Mouse (Mus musculus) neural tube, embryonic 10.5 days (tissue): ENCODE measurements around the gene Klf4.
A peak's percentile ranks its signal among the peaks of the same experiment; 100 is the strongest.

Experiments used
- DNase-seq: peaks from one replicate; pipeline ENCODE4 v3.0.0-alpha.2; 2017; ENCODE audit warnings: low spot score; ENCODE audit errors: extremely low spot score

The Klf4 gene

DNA sequence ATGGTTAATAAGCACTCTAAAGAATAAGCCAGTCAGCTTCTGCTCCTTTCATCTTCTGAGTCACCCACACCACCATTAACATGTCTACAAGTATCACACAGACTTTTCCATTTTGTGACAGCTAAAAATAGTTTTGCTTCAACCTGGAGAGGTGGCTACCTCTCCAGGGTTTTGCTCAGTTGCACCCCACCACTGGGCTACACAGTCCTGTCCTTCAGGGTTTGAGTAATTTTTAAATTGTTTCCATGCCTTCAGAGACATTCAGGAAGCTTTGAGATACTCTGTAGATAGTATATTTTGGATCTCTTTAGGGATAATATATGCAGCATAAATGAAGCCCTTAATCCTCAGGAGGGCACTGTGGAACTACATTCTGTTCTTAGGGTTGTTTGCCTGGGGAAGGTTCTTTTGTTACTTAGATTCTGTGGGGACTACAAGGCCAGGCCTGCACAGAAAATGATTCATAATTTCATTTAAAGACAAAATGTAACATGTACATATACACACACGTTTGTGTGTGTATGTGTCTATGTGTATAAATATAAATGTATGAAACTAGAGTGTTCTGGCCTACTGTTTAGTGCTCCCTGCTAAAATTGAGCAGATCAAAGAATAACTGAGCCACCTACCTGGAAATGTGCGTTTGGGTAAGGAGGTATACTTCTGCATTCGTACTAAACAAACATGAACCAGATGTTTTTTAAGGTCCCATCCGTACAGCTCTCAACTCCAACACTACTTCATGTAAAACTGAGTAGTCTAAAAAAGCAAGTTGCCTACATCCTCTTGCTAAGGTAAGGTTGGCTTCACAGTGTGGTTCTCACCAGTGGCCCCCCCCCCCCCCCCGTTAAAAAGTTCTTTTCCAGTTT lies 5.8 kb downstream of the Klf4 start:
- DNase-seq = no peak

DNA sequence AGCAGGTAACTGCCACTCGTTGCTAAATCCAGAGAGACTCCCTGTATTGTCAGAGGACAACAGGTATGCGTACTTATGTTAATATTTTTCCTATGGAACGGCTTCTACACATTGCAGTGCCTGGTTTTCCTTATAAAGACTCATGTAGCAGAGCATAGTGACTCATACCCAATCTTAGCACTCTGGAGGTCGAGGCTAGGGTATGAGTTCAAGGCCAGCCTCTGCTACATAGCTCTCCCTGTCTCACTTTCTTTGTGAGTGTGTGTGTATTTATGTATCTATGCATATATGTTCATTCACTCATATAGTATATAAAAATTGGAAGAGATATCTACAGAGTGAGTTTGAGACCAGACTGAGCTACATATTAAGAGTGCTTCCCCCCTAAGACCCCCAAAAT lies 8.3 kb downstream of the Klf4 start:
- no peak for DNase-seq

DNA sequence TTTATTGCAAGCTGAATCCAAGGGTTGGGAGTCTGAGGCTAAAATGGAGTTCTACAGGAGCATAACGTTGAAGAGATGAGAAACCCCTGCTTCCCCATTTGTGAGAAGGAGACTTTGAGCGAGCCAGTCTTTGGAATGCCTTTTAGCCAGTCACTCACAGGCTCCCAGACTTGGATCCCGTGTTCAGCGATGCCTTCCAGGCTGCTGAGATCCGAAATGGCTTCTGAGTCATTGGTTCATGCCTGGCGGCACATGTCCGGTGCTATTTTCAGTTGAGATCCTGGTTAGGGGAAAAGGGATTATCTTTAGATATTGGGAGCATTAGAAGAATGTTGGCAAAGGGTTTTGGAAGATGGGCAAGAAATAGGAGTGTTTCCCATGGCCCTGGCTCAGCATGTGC lies 14.8 kb downstream of the Klf4 start:
- no peak for DNase-seq

DNA sequence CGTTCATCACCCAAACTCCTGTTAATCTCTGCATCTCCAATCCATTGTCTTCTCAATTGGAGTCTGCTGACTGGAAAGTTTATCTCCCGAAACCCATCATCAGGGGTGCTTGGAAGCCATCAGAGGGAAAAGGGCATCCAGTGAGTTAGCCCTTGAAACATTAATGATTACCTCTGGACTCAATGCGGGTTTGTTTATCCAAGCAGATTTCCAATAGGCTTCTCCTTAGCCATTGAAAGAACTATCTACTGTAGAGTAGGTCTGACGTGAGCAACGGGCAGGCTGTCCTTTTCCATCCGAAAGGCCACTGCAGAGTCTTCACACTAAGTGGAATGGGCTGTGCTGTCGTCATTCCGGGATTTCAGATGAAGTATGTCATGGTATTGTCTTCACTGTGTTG lies 16.2 kb downstream of the Klf4 start:
- no peak for DNase-seq

DNA sequence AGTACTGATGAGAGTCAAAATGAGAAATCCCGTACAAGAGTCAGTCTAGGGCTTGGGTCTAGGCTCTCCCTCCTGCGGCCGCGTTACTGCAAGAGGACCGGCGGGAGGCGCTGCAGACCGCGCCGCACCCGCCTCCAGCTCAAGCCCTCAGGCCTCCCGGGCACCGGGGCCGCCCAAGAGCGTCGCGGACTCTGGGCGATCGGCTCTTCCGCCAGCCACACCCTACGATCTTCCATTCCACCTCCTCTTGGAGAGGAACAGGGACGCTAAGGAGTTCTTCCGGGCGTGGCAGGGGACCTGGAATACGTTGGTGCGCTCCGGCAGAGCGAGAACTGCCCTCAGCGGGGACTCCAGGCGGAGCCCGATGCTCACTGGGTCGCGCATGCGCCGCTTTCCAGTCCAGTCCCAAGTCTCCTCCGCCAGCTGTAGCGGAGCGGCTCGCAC lies 17.5 kb downstream of the Klf4 start:
- peak; percentile 85 for DNase-seq

DNA sequence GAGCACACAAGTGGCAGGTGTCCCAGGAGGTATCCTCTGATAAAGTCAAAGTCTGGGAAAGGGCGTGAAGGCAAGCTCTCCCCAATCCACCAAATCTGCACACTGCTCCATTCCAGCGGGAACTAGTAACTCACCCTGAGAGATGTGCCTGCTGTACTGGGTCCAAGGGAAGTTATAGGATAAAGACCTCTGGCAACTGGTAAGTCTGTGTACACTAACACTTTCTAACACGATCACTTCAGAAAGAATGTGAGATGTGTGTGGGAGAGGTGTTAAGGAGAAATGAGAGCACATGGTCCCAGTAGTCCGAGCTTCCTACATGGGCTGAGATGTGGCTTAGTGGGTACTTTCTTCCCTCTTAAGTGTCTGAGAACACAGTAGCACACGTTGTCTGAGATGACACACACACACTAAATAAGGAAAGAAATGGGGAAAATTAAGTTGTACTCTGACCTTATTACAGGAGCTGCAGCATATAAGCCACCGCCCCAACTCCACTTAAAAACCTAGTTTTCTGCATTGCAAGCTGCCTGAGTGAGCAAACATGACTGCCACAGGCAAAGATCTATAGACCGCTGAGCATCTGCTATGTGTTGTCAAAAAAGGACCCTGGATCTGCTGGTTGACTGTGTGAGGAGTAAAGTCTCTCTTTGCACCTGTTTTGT lies 18.5 kb downstream of the Klf4 start:
- no peak for DNase-seq

DNA sequence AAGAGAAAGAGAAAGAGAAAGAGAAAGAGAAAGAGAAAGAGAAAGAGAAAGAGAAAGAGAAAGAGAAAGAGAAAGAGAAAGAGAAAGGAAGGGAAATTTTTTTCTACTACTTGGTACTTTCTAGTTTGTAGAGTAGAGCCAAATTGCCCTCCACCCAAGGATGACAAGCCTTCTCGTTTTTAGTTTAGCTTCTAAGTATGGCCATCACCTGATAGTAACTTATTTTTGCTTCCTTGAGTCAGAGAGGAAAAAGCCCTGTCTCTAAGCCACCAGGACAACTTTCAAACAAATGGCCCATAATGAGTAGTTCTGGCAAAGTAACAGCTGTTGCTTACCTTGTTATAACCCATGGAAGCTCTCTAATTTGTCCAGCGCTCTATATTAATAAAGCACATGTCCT lies 20.9 kb downstream of the Klf4 start:
- DNase-seq = no peak

DNA sequence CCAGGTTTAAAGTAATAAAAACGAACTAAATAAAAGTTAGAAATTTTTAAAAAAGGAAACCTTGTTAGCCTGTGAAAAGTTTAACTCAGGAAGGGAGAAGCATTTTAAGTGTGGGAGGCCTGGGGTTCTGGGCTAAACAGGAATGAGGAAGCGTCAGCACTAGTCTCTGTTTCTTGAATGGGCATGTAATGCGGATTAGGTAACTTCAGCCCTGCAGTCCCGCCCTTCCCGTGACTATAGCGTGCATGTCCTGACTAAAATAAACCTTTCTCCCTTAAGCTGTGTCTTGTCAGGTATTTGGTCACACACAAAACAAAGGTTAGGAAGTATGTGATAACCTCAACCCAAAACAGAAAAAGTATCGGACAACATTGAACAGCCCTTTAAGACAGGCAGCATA lies 23.6 kb downstream of the Klf4 start:
- DNase-seq = no peak

DNA sequence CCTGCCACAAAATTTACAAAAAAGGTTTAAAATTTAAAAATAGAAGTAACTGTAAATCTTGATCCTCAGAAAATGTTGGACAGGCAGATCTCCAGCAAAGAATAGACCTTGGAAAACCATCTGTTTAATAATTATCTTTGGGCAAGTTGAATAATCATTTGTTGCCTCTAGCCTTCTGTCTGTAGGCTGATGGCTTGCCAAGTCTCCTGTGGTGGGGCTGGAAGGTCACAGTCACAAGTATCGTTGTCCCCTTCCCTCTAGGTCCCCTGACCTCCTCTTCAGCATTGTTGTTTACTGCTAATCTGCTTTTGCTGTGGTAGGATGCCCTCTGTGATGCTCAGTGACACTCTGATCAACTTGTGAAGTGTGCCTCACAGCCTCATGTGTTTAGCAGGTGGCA lies 33.6 kb downstream of the Klf4 start:
- DNase-seq = no peak

DNA sequence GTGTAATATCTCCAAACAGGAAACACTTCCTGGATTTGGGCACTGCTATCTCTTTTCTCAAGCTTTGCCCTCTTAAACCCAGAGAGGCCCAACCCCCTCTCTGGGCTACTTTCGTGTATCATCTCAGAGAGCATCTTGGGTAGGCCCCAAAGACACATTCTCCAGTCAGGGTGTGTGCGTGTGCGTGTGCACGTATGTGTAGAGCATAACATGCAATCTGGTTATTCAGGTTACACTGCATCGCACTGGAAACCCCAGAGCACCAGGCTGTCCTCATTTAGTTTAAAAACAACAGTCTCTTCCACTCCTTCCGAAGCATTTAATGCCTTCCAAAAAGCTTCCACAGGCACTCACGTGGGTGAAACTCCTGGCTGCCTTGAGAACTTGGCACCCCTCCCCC lies 35.9 kb downstream of the Klf4 start:
- DNase-seq = no peak

DNA sequence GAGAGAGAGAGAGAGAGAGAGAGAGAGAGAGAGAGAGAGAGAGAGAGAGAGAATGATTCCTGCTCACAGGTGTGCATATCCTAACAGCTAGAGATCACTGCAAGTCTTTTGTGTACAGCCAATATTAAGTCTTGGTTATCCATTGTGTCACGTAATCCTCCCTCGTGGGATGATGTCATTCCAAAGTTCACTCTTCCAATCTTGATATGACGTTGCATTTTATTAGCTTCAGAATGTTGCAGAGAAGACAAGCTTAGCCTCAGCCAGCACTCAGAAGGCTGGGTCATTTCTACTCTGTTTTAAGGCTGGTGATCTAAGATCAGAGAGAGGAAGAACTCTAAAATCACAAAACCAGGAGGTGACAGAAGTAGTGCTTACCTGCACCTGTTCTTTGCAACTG lies 39.0 kb downstream of the Klf4 start:
- no peak for DNase-seq

DNA sequence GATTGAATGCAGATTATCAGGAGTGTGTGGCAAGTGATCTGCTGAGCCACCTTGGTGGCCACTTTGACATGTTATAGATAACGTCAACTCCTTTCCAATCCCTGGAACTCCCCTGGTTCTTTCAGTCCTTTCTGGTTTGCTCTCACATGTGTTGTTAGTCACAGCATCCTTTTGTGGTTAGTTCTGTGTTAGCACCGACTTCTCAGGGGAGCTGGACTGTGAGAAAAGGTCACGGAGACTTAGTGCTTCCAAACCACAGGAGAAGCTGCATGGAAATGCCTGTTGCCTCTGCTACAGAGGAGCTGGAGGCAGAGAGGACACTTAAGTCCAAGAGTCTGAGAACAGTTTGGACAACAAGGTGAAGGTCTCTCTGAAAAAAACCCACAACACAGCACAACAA lies 42.9 kb downstream of the Klf4 start:
- DNase-seq = no peak

DNA sequence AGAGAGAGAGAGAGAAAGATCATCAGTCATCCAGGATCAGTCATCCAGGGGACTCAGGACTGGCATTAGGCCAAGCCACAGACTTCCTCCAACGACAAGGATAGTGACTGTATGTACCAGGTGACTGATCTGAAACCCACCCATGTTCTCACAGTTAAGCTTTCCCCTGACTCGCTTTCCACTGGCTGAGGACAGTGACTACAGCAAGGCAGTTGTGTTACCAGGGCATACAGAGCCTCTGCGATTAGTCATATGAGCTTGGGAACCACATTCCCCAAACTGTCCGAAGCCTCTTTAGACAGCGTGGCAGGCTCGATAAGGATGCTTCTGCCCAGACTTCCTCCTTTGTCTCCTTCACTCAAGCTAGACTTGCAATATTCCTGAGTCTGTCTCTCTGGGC lies 43.7 kb downstream of the Klf4 start:
- no peak for DNase-seq

DNA sequence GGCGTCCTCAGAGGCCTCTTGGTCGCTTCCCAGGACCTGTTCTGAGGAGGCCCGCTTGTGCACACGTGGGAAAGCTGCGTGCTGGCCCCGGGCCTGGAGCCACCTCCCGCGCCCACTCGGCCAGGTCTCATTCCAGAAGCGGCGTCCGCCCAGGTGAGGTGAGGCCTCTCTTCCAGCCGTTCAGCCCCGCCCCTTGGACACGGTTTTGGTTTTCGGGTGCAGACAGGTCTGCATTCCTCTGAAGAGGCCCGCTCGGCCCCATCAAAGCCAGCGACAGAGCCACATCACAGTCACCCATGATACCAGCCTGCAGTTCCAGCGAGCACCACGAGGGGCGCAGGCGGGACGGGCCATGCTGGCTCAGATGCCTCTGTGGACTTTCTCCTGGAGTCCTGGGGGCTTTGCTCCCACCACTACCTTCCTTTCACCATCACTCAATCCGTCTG lies 51.9 kb downstream of the Klf4 start:
- peak; percentile 91 for DNase-seq

DNA sequence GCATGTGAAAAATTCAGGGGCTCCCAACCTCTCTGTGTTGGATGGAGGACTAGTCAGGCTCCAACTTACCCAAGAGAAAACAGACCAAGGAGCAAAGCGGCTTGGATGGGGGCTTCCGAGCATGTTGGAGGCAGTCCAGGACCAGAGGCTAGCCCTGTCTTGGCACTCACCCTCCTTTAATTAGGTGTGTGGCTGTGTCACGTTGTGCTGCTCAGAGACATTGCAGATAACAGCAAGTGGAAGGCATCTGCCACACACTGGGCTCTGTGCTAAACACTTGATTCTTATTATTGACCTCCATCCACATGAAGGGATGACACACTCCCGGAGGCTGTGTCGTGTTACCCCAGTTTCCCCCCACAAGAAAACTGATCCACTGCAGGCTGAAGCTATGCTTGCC lies 53.9 kb downstream of the Klf4 start:
- no peak for DNase-seq

DNA sequence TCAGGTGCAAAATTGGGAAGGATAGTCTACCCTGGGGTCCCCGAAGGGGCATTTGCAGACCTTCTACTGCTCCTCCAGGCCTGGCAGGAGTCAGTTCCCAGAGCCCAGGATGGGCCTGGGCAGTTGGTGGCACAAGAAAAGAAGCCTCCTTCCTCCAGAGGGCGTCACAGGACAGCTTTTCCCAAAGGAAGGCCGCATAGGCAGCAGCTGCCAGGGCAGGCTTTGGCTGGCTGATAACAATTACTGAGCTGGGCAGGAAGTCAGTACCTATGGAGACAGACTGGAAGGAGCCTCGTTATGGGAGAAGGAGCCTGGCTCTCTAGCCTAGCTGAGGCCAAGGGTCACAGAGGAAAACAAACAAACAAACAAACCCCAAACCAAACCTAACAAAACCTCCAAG lies 54.3 kb downstream of the Klf4 start:
- DNase-seq = no peak

DNA sequence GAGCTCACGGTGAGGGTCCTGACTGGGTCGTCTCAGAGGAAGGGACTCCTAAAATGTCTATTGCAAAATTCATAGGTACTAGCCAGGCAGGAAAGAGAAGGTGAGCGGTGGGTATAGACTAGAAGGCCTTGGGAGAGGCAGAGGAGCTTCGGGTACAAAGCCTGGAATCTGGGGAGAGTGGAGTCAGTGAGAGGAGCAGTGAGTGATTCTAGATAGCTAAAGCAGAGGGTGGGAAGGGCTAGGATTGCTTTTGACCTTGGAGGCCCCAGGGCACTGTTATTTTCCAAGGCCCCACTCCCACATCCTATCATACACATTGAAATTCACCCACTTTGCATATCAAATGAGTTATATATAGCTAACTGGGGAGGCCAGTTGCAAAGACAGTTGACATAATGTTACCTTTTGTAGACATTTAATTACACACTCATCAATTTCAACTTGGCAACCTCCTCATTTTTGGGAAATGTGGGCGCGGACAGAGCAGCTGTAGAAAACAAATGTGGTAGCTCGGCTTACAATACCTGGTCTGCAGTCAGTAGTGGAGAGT lies 55.0 kb downstream of the Klf4 start:
- no peak for DNase-seq
